Mouse (Mus musculus): ENCODE data around the gene Lypla2. TPM values are rescaled to one million over a fixed set of nuclear protein-coding genes. Genes with fewer than 3 reads are reported as not detected.

Lypla2 gene
- polyA plus RNA-seq (2015; fragmentation: Nextera tagmentation; extraction: Ambion mirVana), result 163 and 173 TPM in 2 replicates

GRCm38 (mm10) chr4:135972556-135972906 is at the start of gene Lypla2:
TSS of gene Lypla2 (minus strand) at chr4:135972626.
- Histone ChIP-seq H3K36me3 (ENCODE audit: poor library complexity, severe bottlenecking) (peaks cover 67% of the 10 kb centered on the region), H3K9me3 (replicated peaks) (no peaks in the 10 kb centered on the region), H3K4me1 (peaks cover 15% of the 10 kb centered on the region), H3K4me3 (peak within 1 kb of the TSS; percentile 100), H3K4me2 (peak within 1 kb of the TSS; percentile 99), H3K27ac (peak within 1 kb of the TSS; percentile 44), H3K27me3 (no peaks in the 10 kb centered on the region), H3K9ac (peak within 1 kb of the TSS; percentile 96)
- WGBS, result under 1% methylated on average over 19 of the region's 19 CpGs
- ATAC-seq, result peak; percentile 90

GRCm38 (mm10) chr4:136021549-136022047 is 49.2 kb upstream of the Lypla2 start, which contains the start of gene Eloa:
TSS of gene Eloa (minus strand) at chr4:136021763.
- Histone ChIP-seq H3K4me2 (peak within 1 kb of the TSS; percentile 97), H3K36me3 (ENCODE audit: poor library complexity, severe bottlenecking) (no peaks in the 10 kb centered on the region), H3K4me3 (peak within 1 kb of the TSS; percentile 98), H3K9ac (peak within 1 kb of the TSS; percentile 97), H3K4me1 (peaks cover 15% of the 10 kb centered on the region), H3K27ac (peak within 1 kb of the TSS; percentile 80), H3K9me3 (replicated peaks) (no peaks in the 10 kb centered on the region), H3K27me3 (no peaks in the 10 kb centered on the region)
- under 1% methylated on average over 47 of the region's 48 CpGs for WGBS
- ATAC-seq, result peak; percentile 99

- ATAC-seq, result peak; percentile 74
- H3K4me3 ChIP-seq, result peak overlapping the region; percentile 98
These were observed 48.5 kb upstream of the Lypla2 start for GRCm38 (mm10) chr4:136020743-136021548.

GRCm38 (mm10) chr4:136016059-136016602 is 43.7 kb upstream of the Lypla2 start:
- Histone ChIP-seq H3K36me3 (ENCODE audit: poor library complexity, severe bottlenecking) (peaks cover 28% of the 10 kb centered on the region), H3K4me2 (no peak overlapping the region), H3K27me3 (no peaks in the 10 kb centered on the region), H3K9me3 (replicated peaks) (no peaks in the 10 kb centered on the region), H3K4me1 (peaks cover 15% of the 10 kb centered on the region), H3K4me3 (no peak overlapping the region), H3K27ac (no peak overlapping the region), H3K9ac (no peak overlapping the region)
- no peak for ATAC-seq
- WGBS, result 80% methylated on average over 3 of the region's 3 CpGs

More at GRCm38 (mm10) chr4:136020743-136021548, 48.5 kb upstream of the Lypla2 start:
- Histone ChIP-seq H3K4me1 (peaks cover 15% of the 10 kb centered on the region), H3K4me2 (peak overlapping the region; percentile 97), H3K9ac (peak overlapping the region; percentile 97), H3K36me3 (ENCODE audit: poor library complexity, severe bottlenecking) (no peaks in the 10 kb centered on the region), H3K27ac (peak overlapping the region; percentile 80), H3K27me3 (no peaks in the 10 kb centered on the region), H3K9me3 (replicated peaks) (no peaks in the 10 kb centered on the region)
- 2% methylated on average over 33 of the region's 62 CpGs for WGBS

- no peak for ATAC-seq
- no peak overlapping the region for H3K4me2 ChIP-seq
- H3K27me3 ChIP-seq, result no peaks in the 10 kb centered on the region
- WGBS, result 93% methylated on average over 4 of the region's 4 CpGs
- H3K36me3 ChIP-seq (ENCODE audit: poor library complexity, severe bottlenecking), result peaks cover 81% of the 10 kb centered on the region
- H3K9me3 ChIP-seq (replicated peaks), result no peaks in the 10 kb centered on the region
- no peaks in the 10 kb centered on the region for H3K4me1 ChIP-seq
- H3K4me3 ChIP-seq, result no peak overlapping the region
- no peak overlapping the region for H3K9ac ChIP-seq
- H3K27ac ChIP-seq, result no peak overlapping the region
These were observed 38.2 kb upstream of the Lypla2 start for GRCm38 (mm10) chr4:136010586-136010985.

- WGBS, result 95% methylated on average over 8 of the region's 8 CpGs
- Histone ChIP-seq H3K9me3 (replicated peaks) (no peaks in the 10 kb centered on the region), H3K9ac (no peak overlapping the region), H3K4me2 (no peak overlapping the region), H3K4me3 (no peak overlapping the region), H3K27me3 (no peaks in the 10 kb centered on the region), H3K27ac (no peak overlapping the region), H3K4me1 (no peaks in the 10 kb centered on the region), H3K36me3 (ENCODE audit: poor library complexity, severe bottlenecking) (peaks cover 95% of the 10 kb centered on the region)
- no peak for ATAC-seq
These were observed 36.5 kb upstream of the Lypla2 start for GRCm38 (mm10) chr4:136008782-136009447.

- 96% methylated on average over 3 of the region's 3 CpGs for WGBS
- Histone ChIP-seq H3K4me2 (no peak overlapping the region), H3K9me3 (replicated peaks) (no peaks in the 10 kb centered on the region), H3K36me3 (ENCODE audit: poor library complexity, severe bottlenecking) (peaks cover 97% of the 10 kb centered on the region), H3K9ac (no peak overlapping the region), H3K4me3 (no peak overlapping the region), H3K27ac (no peak overlapping the region), H3K27me3 (no peaks in the 10 kb centered on the region), H3K4me1 (no peaks in the 10 kb centered on the region)
- no peak for ATAC-seq
These were observed 34.4 kb upstream of the Lypla2 start for GRCm38 (mm10) chr4:136006821-136007220.

GRCm38 (mm10) chr4:136004921-136005320 is 32.5 kb upstream of the Lypla2 start:
- Histone ChIP-seq H3K9me3 (replicated peaks) (no peaks in the 10 kb centered on the region), H3K27ac (no peak overlapping the region), H3K27me3 (no peaks in the 10 kb centered on the region), H3K4me3 (no peak overlapping the region), H3K4me1 (no peaks in the 10 kb centered on the region), H3K36me3 (ENCODE audit: poor library complexity, severe bottlenecking) (peaks cover 83% of the 10 kb centered on the region), H3K4me2 (no peak overlapping the region), H3K9ac (no peak overlapping the region)
- no peak for ATAC-seq
- 91% methylated on average over 2 of the region's 2 CpGs for WGBS

GRCm38 (mm10) chr4:136004107-136004675 is 31.8 kb upstream of the Lypla2 start:
- Histone ChIP-seq H3K4me1 (no peaks in the 10 kb centered on the region), H3K36me3 (ENCODE audit: poor library complexity, severe bottlenecking) (peaks cover 76% of the 10 kb centered on the region), H3K27ac (no peak overlapping the region), H3K27me3 (no peaks in the 10 kb centered on the region), H3K9me3 (replicated peaks) (no peaks in the 10 kb centered on the region), H3K4me2 (no peak overlapping the region), H3K9ac (no peak overlapping the region), H3K4me3 (no peak overlapping the region)
- no peak for ATAC-seq
- WGBS, result 91% methylated on average over 5 of the region's 5 CpGs

- Histone ChIP-seq H3K27me3 (no peaks in the 10 kb centered on the region), H3K36me3 (ENCODE audit: poor library complexity, severe bottlenecking) (no peaks in the 10 kb centered on the region), H3K4me2 (no peak overlapping the region), H3K9ac (no peak overlapping the region), H3K4me3 (no peak overlapping the region), H3K27ac (no peak overlapping the region), H3K4me1 (no peaks in the 10 kb centered on the region), H3K9me3 (replicated peaks) (peaks cover 8% of the 10 kb centered on the region; the same call in 1 of the 2 replicates)
- WGBS, result 84% methylated on average over 4 of the region's 4 CpGs
- ATAC-seq, result no peak
These were observed 22.7 kb upstream of the Lypla2 start for GRCm38 (mm10) chr4:135995118-135995517.

GRCm38 (mm10) chr4:135993941-135994340 is 21.5 kb upstream of the Lypla2 start:
- no peak for ATAC-seq
- Histone ChIP-seq H3K4me3 (no peak overlapping the region), H3K4me2 (no peak overlapping the region), H3K4me1 (no peaks in the 10 kb centered on the region), H3K27me3 (no peaks in the 10 kb centered on the region), H3K9me3 (replicated peaks) (peaks cover 8% of the 10 kb centered on the region; the same call in 1 of the 2 replicates), H3K27ac (no peak overlapping the region), H3K9ac (no peak overlapping the region), H3K36me3 (ENCODE audit: poor library complexity, severe bottlenecking) (no peaks in the 10 kb centered on the region)
- WGBS, result 97% methylated on average over 6 of the region's 6 CpGs

- H3K9ac ChIP-seq, result peak overlapping the region; percentile 96
- no peaks in the 10 kb centered on the region for H3K27me3 ChIP-seq
- WGBS, result 73% methylated on average over 9 of the region's 9 CpGs
- no peak overlapping the region for H3K27ac ChIP-seq
- peaks cover 25% of the 10 kb centered on the region for H3K36me3 ChIP-seq (ENCODE audit: poor library complexity, severe bottlenecking)
- no peak for ATAC-seq
- peak overlapping the region; percentile 92 for H3K4me3 ChIP-seq
- H3K4me2 ChIP-seq, result peak overlapping the region; percentile 94
- H3K9me3 ChIP-seq (replicated peaks), result no peaks in the 10 kb centered on the region
- H3K4me1 ChIP-seq, result peaks cover 20% of the 10 kb centered on the region
These were observed 15.3 kb upstream of the Lypla2 start for GRCm38 (mm10) chr4:135987714-135988113.

Measured in forebrain, embryonic 13.5 days (tissue).